In the genomic region with DNA sequence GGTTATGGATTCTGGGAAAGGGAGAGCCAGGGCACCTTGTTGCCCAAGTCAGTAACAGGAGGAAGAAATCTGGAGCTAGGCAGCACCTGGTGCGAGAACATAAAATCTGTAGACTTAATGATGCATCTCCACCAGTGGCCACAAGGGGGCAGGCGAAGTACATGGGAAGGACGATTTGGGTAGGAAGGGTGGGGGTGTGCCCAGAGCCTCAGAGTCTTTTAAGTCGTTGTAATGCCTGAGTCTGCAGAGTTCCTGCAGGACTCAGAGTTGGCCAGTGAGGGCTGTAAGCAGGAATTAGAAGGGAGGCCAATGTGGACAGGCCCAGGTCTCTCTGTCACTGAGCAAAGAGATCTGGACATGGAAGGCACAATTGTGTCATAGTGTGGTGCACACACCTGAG, we compare ENCODE assay signal across 8 mouse cellular contexts. TPM values are rescaled to one million over a fixed set of nuclear protein-coding genes. Genes with fewer than 3 reads are reported as not detected.
DNase-seq lines count a peak whose midpoint lies in the region; ATAC-seq and TF ChIP-seq lines count a peak whose summit lies in the region.
"Had no signal": no experiment of that assay in that cellular context is flagged by ENCODE, and none has a peak within 500 bp of the region (broad histone marks: within the 10 kb centered on the region; RNA-seq: fewer than 3 reads in every experiment).

No protein-coding gene starts in this region.

- H3K9ac ChIP-seq in intestine, embryonic 16.5 days (ENCODE audit: low read depth, low read length) = no peak overlapping the region
- no peak overlapping the region for H3K9ac ChIP-seq in midbrain, postnatal 0 days (replicated peaks; ENCODE audit: low read length, poor library complexity, severe bottlenecking)

- H3K4me3 ChIP-seq in intestine, embryonic 16.5 days (ENCODE audit: low read length) = no peak overlapping the region
- no peak overlapping the region for H3K4me3 ChIP-seq in midbrain, postnatal 0 days (ENCODE audit: low read depth, low read length)
- no peak overlapping the region for H3K4me3 ChIP-seq in spleen, adult 2 months (ENCODE audit: extremely low read depth, insufficient read depth, insufficient read length)

- no peaks in the 10 kb centered on the region for H3K4me1 ChIP-seq in intestine, embryonic 16.5 days (ENCODE audit: control insufficient read depth, insufficient read depth, low read length)
- no peaks in the 10 kb centered on the region for H3K4me1 ChIP-seq in midbrain, postnatal 0 days (ENCODE audit: insufficient read depth, low read length)
- no peaks in the 10 kb centered on the region for H3K4me1 ChIP-seq in spleen, adult 2 months (ENCODE audit: control insufficient read depth, insufficient read depth, insufficient read length)

- intact Hi-C loops in left cerebral cortex, postnatal 36 days (cut with DNase I) = loop anchor here (1.0 to 2.0 kb wide), 2 partner anchors 88 to 174 kb away; no protein-coding TSS in a partner anchor

- H3K4me2 ChIP-seq in intestine, embryonic 16.5 days (ENCODE audit: low read depth, low read length) = no peak overlapping the region
- H3K4me2 ChIP-seq in midbrain, postnatal 0 days (ENCODE audit: low read depth, low read length, poor library complexity, severe bottlenecking) = no peak overlapping the region

- peak; percentile 57 for ATAC-seq in intestine, embryonic 16.5 days
- peak; percentile 63 for ATAC-seq in midbrain, postnatal 0 days (ENCODE audit: low FRiP score)

- no peaks in the 10 kb centered on the region for H3K36me3 ChIP-seq in intestine, embryonic 16.5 days (ENCODE audit: control insufficient read depth, insufficient read depth, low read length)
- H3K36me3 ChIP-seq in midbrain, postnatal 0 days (ENCODE audit: insufficient read depth, low read length) = peaks cover 20% of the 10 kb centered on the region
- H3K36me3 ChIP-seq in spleen, adult 2 months (ENCODE audit: control insufficient read depth, insufficient read depth, low read length) = no peaks in the 10 kb centered on the region

- no peaks in the 10 kb centered on the region for H3K9me3 ChIP-seq in intestine, embryonic 16.5 days (ENCODE audit: control insufficient read depth, low read length)
- H3K9me3 ChIP-seq in midbrain, postnatal 0 days (ENCODE audit: low read length) = no peaks in the 10 kb centered on the region

- no peak for TF ChIP-seq POLR2A in spleen, adult 2 months (IDR thresholded peaks at IDR 0.05; ENCODE audit: low read depth, low read length)

- peak; percentile 99 for TF ChIP-seq CTCF in midbrain, postnatal 0 days (IDR thresholded peaks at IDR 0.05)
- peak; percentile 96 for TF ChIP-seq CTCF in spleen, adult 2 months (IDR thresholded peaks at IDR 0.05; ENCODE audit: extremely low read depth, insufficient read depth, insufficient read length, insufficient replicate concordance)

- peak; percentile 86 to 88 for DNase-seq in adrenal gland, adult 18-20 months (ENCODE audit: low spot score in 2 of 2)
- peak; percentile 91 to 95 for DNase-seq in cerebellum, postnatal 25 days
- DNase-seq in gastrocnemius, adult 18-20 months (ENCODE audit: low spot score) = peak; percentile 83
- peak; percentile 82 to 86 for DNase-seq in left cerebral cortex, postnatal 36 days (ENCODE audit: low spot score in 2 of 2)
- peak; percentile 93 for DNase-seq in midbrain, postnatal 0 days (ENCODE audit: low spot score)
- peak; percentile 53 to 77 for DNase-seq in spleen, adult 2 months (ENCODE audit: low read depth in 1 of 2, low spot score in 2 of 2)

- H3K27ac ChIP-seq in intestine, embryonic 16.5 days (ENCODE audit: low read length) = no peak overlapping the region
- H3K27ac ChIP-seq in midbrain, postnatal 0 days (ENCODE audit: low read depth, low read length) = peak overlapping the region; percentile 47; the same call in 1 of the 2 replicates
- no peak overlapping the region for H3K27ac ChIP-seq in spleen, adult 2 months (ENCODE audit: insufficient read depth, low read length)

- 0% methylated on average over 4 of the region's 4 CpGs for WGBS in intestine, embryonic 16.5 days
- WGBS in midbrain, postnatal 0 days = 1% methylated on average over 4 of the region's 4 CpGs
- 1% methylated on average over 4 of the region's 4 CpGs for WGBS in spleen, adult 2 months

- peaks cover 22% of the 10 kb centered on the region for H3K27me3 ChIP-seq in intestine, embryonic 16.5 days (replicated peaks; ENCODE audit: control insufficient read depth, insufficient read depth, low read length)
- H3K27me3 ChIP-seq in midbrain, postnatal 0 days (ENCODE audit: insufficient read depth, low read length) = no peaks in the 10 kb centered on the region
- no peaks in the 10 kb centered on the region for H3K27me3 ChIP-seq in spleen, adult 2 months (ENCODE audit: control insufficient read depth, insufficient read depth, low read length)

RNA-seq across cellular contexts. Expression of gene Slc22a12, which starts 53.8 kb away (rescaled TPM):
- total RNA-seq in adrenal gland, adult 18-20 months (2021) = under 1 TPM in 1 of 2 experiments, not detected in 1; 0.17 TPM
- total RNA-seq in gastrocnemius, adult 18-20 months (2021) = under 1 TPM in 1 of 2 experiments, not detected in 1; 0.11 TPM
- polyA plus RNA-seq in intestine, embryonic 16.5 days (2015; fragmentation: Nextera tagmentation; extraction: Ambion mirVana) = not detected in 2 replicates
- under 1 TPM; 0.25 to 0.50 TPM for total RNA-seq in left cerebral cortex, postnatal 36 days (2021)
- 0.71 TPM in 1 of 2 replicates, not detected in the other for total RNA-seq in midbrain, postnatal 0 days (2014; rRNA removed)
- polyA plus RNA-seq in midbrain, postnatal 0 days (2015; fragmentation: Nextera tagmentation; extraction: Ambion mirVana) = 0.45 and 0.57 TPM in 2 replicates
- 0.81 and 1.0 TPM in 2 replicates for polyA plus RNA-seq in spleen, adult 2 months (2012; rRNA removed)
- polyA plus RNA-seq: stomach, embryonic 14.5 days had no signal
